Mouse (Mus musculus): ENCODE measurements around the gene Acta2.

DNA sequence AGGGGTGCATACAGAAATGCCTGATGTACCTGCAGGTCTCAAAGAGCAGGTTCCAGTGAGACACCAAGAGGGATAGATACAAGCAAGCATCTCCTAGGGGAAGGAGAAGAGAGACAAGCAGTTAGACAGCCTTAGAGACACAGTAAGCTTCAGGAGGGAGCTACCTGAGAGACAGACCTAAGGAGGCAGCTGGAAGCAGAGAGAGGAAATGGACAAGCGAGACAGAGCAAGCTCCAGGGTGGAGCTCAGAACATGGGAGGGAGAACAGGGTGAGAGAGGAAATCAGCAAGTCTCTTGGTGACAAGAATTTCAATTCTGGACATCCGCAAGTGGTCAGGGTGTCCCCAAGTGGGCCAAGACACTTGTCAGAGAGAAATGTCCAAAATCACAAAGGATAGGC, 37.3 kb upstream of the Acta2 start:
- TF ChIP-seq CTCF (IDR thresholded peaks at IDR 0.05; ENCODE audit: borderline replicate concordance, extremely low read depth, insufficient read depth, insufficient read length) (no peak), POLR2A (IDR thresholded peaks at IDR 0.05; ENCODE audit: borderline replicate concordance, extremely low read depth, insufficient read depth, insufficient read length, poor library complexity, severe bottlenecking) (no peak)
